Mouse (Mus musculus) heart, embryonic 15.5 days (tissue): ENCODE measurements around the gene Majin. TPM values are rescaled to one million over a fixed set of nuclear protein-coding genes. Genes with fewer than 3 reads are reported as not detected.

Source experiments
- ATAC-seq: fragments of 200-750 bp; cut with Nextera tagmentation; replicated peaks from 2 replicates; pipeline ENCODE4 v1.8.0; 2017; ENCODE audit warnings: low read depth, moderate TSS enrichment; ENCODE audit not compliant: insufficient number of reproducible peaks, insufficient read depth, low FRiP score
- H3K27ac ChIP-seq: fragments of 300-500 bp; sonication (generic); 2 replicates; pipeline ENCODE4 v1.5.1; 2015; ENCODE audit warnings: mild to moderate bottlenecking, inconsistent platforms
- H3K27me3 ChIP-seq: fragments of 300-500 bp; sonication (generic); 2 replicates; pipeline ENCODE4 v1.6.1; 2015; ENCODE audit warnings: inconsistent platforms
- H3K36me3 ChIP-seq: fragments of 300-500 bp; sonication (generic); 2 replicates; pipeline ENCODE4 v1.6.1; 2015; ENCODE audit warnings: mild to moderate bottlenecking, inconsistent platforms
- H3K4me1 ChIP-seq: fragments of 300-500 bp; sonication (generic); replicated peaks from 2 replicates; pipeline ENCODE4 v1.6.1; 2015; ENCODE audit warnings: inconsistent platforms
- H3K4me2 ChIP-seq: fragments of 300-500 bp; sonication (generic); 2 replicates; pipeline ENCODE4 v1.6.1; 2015; ENCODE audit warnings: inconsistent platforms, mild to moderate bottlenecking, moderate library complexity
- H3K4me3 ChIP-seq: fragments of 300-500 bp; sonication (generic); 2 replicates; pipeline ENCODE4 v1.5.1; 2015; ENCODE audit warnings: mild to moderate bottlenecking, inconsistent platforms
- H3K9ac ChIP-seq: fragments of 300-500 bp; sonication (generic); 2 replicates; pipeline ENCODE4 v1.6.1; 2015; ENCODE audit warnings: mild to moderate bottlenecking, inconsistent platforms
- H3K9me3 ChIP-seq: fragments of 300-500 bp; sonication (generic); replicated peaks from 2 replicates; pipeline ENCODE4 v1.6.1; 2016; ENCODE audit warnings: inconsistent platforms
- whole genome bisulfite sequencing: fragments of 180-500 bp; shearing (Covaris S2); methylation state at CpG from one replicate; pipeline ENCODE4 v1.1.7; 2015; ENCODE audit warnings: mixed read lengths; 5-methylcytosine and 5-hydroxymethylcytosine counted together
- polyA plus RNA-seq: library from polyadenylated mRNA; unstranded; fragments of >200 nt; fragmentation: Nextera tagmentation; extraction: Ambion mirVana; gene quantifications from 2 replicates; pipeline ENCODE4 v1.2.1, GENCODE M21; 2015

The Majin gene
- polyA plus RNA-seq, 1 experiment from 2014 or later: not detected

GRCm38 (mm10) chr19:6166750-6167149 is 17.4 kb upstream of the Majin start:
- Histone ChIP-seq H3K36me3 (no peaks in the 10 kb centered on the region), H3K4me3 (no peak overlapping the region), H3K4me1 (no peaks in the 10 kb centered on the region), H3K27me3 (no peaks in the 10 kb centered on the region), H3K4me2 (no peak overlapping the region), H3K9me3 (no peaks in the 10 kb centered on the region), H3K27ac (no peak overlapping the region), H3K9ac (no peak overlapping the region)
- 63% methylated on average over 4 of the region's 4 CpGs for WGBS
- ATAC-seq: no peak

GRCm38 (mm10) chr19:6171215-6171614 is 13.0 kb upstream of the Majin start:
- Histone ChIP-seq H3K36me3 (no peaks in the 10 kb centered on the region), H3K27me3 (no peaks in the 10 kb centered on the region), H3K4me2 (no peak overlapping the region), H3K4me1 (no peaks in the 10 kb centered on the region), H3K9me3 (no peaks in the 10 kb centered on the region), H3K9ac (no peak overlapping the region), H3K4me3 (no peak overlapping the region), H3K27ac (no peak overlapping the region)
- WGBS: 74% methylated on average over 8 of the region's 8 CpGs
- ATAC-seq: no peak

GRCm38 (mm10) chr19:6174771-6175170 is 9.4 kb upstream of the Majin start:
- ATAC-seq: no peak
- H3K4me2 ChIP-seq: no peak overlapping the region
- H3K9ac ChIP-seq: no peak overlapping the region
- H3K27ac ChIP-seq: no peak overlapping the region
- no peaks in the 10 kb centered on the region for H3K27me3 ChIP-seq
- no peaks in the 10 kb centered on the region for H3K36me3 ChIP-seq
- 25% methylated on average over 5 of the region's 5 CpGs for WGBS
- H3K4me3 ChIP-seq: no peak overlapping the region
- H3K4me1 ChIP-seq: no peaks in the 10 kb centered on the region
- no peaks in the 10 kb centered on the region for H3K9me3 ChIP-seq

- Histone ChIP-seq H3K9ac (no peak overlapping the region), H3K27me3 (peaks cover 9% of the 10 kb centered on the region; the same call in 1 of the 2 replicates), H3K9me3 (no peaks in the 10 kb centered on the region), H3K4me1 (no peaks in the 10 kb centered on the region), H3K4me2 (no peak overlapping the region), H3K36me3 (no peaks in the 10 kb centered on the region), H3K27ac (no peak overlapping the region), H3K4me3 (no peak overlapping the region)
- 82% methylated on average over 6 of the region's 6 CpGs for WGBS
- ATAC-seq: no peak
These were observed 5.4 kb upstream of the Majin start for GRCm38 (mm10) chr19:6178775-6179174.

DNA sequence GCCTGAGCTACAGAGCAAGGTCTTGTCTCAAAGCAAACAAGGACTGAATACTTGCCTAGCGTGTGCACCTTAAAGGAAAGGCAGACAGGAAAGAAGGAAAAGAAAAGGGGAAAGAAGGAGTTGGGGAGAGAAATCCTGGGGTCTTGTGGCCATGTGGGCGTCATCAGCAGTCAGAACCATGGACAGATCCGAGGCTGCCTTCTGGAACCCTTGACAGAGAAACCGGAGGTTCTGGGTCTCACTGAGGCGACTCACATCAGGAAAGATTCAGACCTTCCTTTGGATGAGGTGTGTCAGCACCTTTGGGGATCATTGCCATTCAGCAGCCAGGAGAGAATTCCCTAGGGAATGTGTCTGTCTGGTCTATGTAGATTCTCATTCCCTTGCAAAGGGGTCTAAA is 2.6 kb upstream of the Majin start:
- ATAC-seq: no peak
- Histone ChIP-seq H3K4me2 (no peak overlapping the region), H3K9ac (no peak overlapping the region), H3K27me3 (peaks cover 9% of the 10 kb centered on the region; the same call in 1 of the 2 replicates), H3K36me3 (no peaks in the 10 kb centered on the region), H3K4me3 (no peak overlapping the region), H3K9me3 (no peaks in the 10 kb centered on the region), H3K4me1 (no peaks in the 10 kb centered on the region), H3K27ac (no peak overlapping the region)
- 13% methylated on average over 5 of the region's 5 CpGs for WGBS

DNA sequence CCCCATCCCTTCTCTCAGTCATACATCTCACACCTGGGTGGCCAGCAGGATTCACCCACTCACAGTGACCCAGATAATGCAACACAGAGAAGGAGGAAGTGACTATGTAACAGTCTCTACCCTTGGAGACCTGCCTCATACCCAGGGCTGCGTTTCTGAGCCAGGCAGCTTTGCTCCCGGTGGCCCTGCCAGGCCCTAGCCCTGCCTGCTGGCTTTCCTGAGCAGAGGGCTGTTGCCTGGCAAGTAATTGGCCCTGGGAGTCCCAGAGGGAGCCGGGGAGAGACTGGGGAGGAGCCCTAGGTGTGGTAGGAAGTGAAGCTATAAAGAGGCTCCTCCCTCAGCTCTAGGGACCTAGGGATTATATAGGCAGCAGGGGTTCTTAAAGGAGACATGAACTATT is 1.7 kb upstream of the Majin start:
- Histone ChIP-seq H3K27me3 (peaks cover 9% of the 10 kb centered on the region; the same call in 1 of the 2 replicates), H3K4me2 (no peak overlapping the region), H3K27ac (no peak overlapping the region), H3K4me3 (no peak overlapping the region), H3K36me3 (no peaks in the 10 kb centered on the region), H3K4me1 (no peaks in the 10 kb centered on the region), H3K9ac (no peak overlapping the region), H3K9me3 (no peaks in the 10 kb centered on the region)
- WGBS: 19% methylated on average over 3 of the region's 3 CpGs
- no peak for ATAC-seq

GRCm38 (mm10) chr19:6204265-6204664 is 20.1 kb downstream of the Majin start:
- Histone ChIP-seq H3K4me3 (no peak overlapping the region), H3K27ac (no peak overlapping the region), H3K9ac (no peak overlapping the region), H3K9me3 (no peaks in the 10 kb centered on the region), H3K4me2 (no peak overlapping the region), H3K27me3 (no peaks in the 10 kb centered on the region), H3K4me1 (no peaks in the 10 kb centered on the region), H3K36me3 (no peaks in the 10 kb centered on the region)
- no peak for ATAC-seq
- 69% methylated on average over 2 of the region's 2 CpGs for WGBS

- Histone ChIP-seq H3K4me3 (no peak overlapping the region), H3K9me3 (no peaks in the 10 kb centered on the region), H3K27ac (no peak overlapping the region), H3K9ac (no peak overlapping the region), H3K4me2 (no peak overlapping the region), H3K27me3 (no peaks in the 10 kb centered on the region), H3K36me3 (no peaks in the 10 kb centered on the region), H3K4me1 (no peaks in the 10 kb centered on the region)
- ATAC-seq: no peak
- 63% methylated on average over 5 of the region's 5 CpGs for WGBS
These were observed 22.5 kb downstream of the Majin start for GRCm38 (mm10) chr19:6206716-6207115.

DNA sequence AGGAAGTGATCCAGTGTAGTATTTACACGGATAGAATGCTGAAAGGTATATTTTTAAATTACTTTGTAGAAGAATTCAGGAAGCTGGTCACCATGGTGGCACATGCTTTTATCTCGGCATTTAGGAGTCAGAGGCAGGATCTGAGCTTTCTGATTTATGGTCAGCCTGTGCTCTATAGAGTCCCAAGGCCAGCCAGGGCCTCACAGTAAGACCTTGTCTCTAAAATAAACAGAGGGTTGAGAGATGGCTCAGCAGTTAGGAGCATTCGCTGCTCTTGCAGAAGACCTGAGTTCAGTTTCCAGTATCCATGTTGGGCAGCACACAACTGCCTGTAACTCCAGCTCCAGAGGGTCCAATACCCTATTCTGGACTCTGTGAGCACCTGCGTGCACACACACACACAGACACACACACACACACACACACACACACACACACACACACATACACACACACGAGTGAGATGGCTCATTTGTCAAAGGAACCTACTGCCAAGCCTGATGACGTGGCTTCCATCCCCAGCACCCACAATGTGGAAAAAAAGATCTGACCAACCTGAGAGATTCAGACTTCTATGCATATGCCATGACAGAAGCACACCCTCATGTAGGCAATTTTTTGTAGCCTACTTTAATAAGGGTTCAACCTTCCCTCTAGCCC is 32.0 kb downstream of the Majin start:
- WGBS: 72% methylated on average over 6 of the region's 6 CpGs
- Histone ChIP-seq H3K4me3 (no peak overlapping the region), H3K4me1 (no peaks in the 10 kb centered on the region), H3K27me3 (no peaks in the 10 kb centered on the region), H3K9ac (no peak overlapping the region), H3K4me2 (no peak overlapping the region), H3K27ac (no peak overlapping the region), H3K9me3 (no peaks in the 10 kb centered on the region), H3K36me3 (no peaks in the 10 kb centered on the region)
- ATAC-seq: no peak

DNA sequence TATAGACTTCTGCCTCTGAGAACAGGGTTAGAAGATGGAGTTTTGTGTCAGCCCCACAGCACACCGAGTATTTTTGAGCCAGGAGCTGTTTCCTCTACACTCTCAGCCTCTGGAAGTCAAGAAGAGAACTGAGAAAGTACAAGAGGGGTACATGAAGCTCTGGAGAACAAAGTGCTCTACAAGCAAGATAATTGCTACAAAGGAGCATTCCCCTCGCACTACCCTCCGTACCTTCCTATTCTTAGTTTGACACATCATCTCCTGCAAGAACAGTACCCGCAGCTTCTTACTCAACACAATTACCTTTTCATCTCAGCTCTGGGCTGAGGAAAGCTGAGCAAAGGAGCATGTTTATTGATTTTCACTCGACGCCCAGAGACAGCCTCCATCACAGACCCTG is 34.4 kb downstream of the Majin start:
- no peaks in the 10 kb centered on the region for H3K36me3 ChIP-seq
- no peak overlapping the region for H3K9ac ChIP-seq
- no peak for ATAC-seq
- no peaks in the 10 kb centered on the region for H3K4me1 ChIP-seq
- no peaks in the 10 kb centered on the region for H3K9me3 ChIP-seq
- H3K27me3 ChIP-seq: no peaks in the 10 kb centered on the region
- no peak overlapping the region for H3K4me3 ChIP-seq
- H3K27ac ChIP-seq: no peak overlapping the region
- no peak overlapping the region for H3K4me2 ChIP-seq
- 51% methylated on average over 6 of the region's 6 CpGs for WGBS

- no peaks in the 10 kb centered on the region for H3K9me3 ChIP-seq
- no peaks in the 10 kb centered on the region for H3K4me1 ChIP-seq
- H3K36me3 ChIP-seq: peaks cover 27% of the 10 kb centered on the region
- ATAC-seq: no peak
- no peaks in the 10 kb centered on the region for H3K27me3 ChIP-seq
- H3K9ac ChIP-seq: no peak within 1 kb of the TSS
- no peak within 1 kb of the TSS for H3K4me2 ChIP-seq
- 35% methylated on average over 2 of the region's 2 CpGs for WGBS
- no peak within 1 kb of the TSS for H3K4me3 ChIP-seq
- no peak within 1 kb of the TSS for H3K27ac ChIP-seq
These were observed 41.9 kb downstream of the Majin start, which contains the start of gene Gpha2 for GRCm38 (mm10) chr19:6226135-6226534. Gene Gpha2 (plus strand): TSS chr19:6226380.

GRCm38 (mm10) chr19:6226763-6227162 is 42.6 kb downstream of the Majin start:
- Histone ChIP-seq H3K27ac (no peak overlapping the region), H3K4me1 (no peaks in the 10 kb centered on the region), H3K9me3 (no peaks in the 10 kb centered on the region), H3K4me2 (no peak overlapping the region), H3K4me3 (no peak overlapping the region), H3K27me3 (no peaks in the 10 kb centered on the region), H3K36me3 (peaks cover 33% of the 10 kb centered on the region), H3K9ac (no peak overlapping the region)
- ATAC-seq: no peak
- 87% methylated on average over 14 of the region's 14 CpGs for WGBS
